Mouse (Mus musculus) midbrain, embryonic 15.5 days (tissue): ENCODE results near the gene BC024978. TPM values are rescaled to one million over a fixed set of nuclear protein-coding genes. Genes with fewer than 3 reads are reported as not detected.
A peak's percentile ranks its signal among the peaks of the same experiment; 100 is the strongest.

Experiments
- ATAC-seq: fragments of 200-750 bp; cut with Nextera tagmentation; replicated peaks from 2 replicates; pipeline ENCODE4 v1.8.0; 2017; ENCODE audit warnings: moderate TSS enrichment
- H3K27ac ChIP-seq: fragments of 300-500 bp; sonication (generic); 2 replicates; pipeline ENCODE4 v1.5.1; 2015; ENCODE audit warnings: mild to moderate bottlenecking, inconsistent platforms
- H3K27me3 ChIP-seq: fragments of 300-500 bp; sonication (generic); replicated peaks from 2 replicates; pipeline ENCODE4 v1.6.1; 2015; ENCODE audit warnings: inconsistent platforms
- H3K36me3 ChIP-seq: fragments of 300-500 bp; sonication (generic); replicated peaks from 2 replicates; pipeline ENCODE4 v1.6.1; 2015; ENCODE audit warnings: inconsistent platforms
- H3K4me1 ChIP-seq: fragments of 300-500 bp; sonication (generic); 2 replicates; pipeline ENCODE4 v1.6.1; 2015; ENCODE audit warnings: inconsistent platforms
- H3K4me2 ChIP-seq: fragments of 300-500 bp; sonication (generic); 2 replicates; pipeline ENCODE4 v1.6.1; 2015; ENCODE audit warnings: inconsistent platforms, mild to moderate bottlenecking, moderate library complexity
- H3K4me3 ChIP-seq: fragments of 300-500 bp; sonication (generic); 2 replicates; pipeline ENCODE4 v1.5.1; 2015; ENCODE audit warnings: mild to moderate bottlenecking, inconsistent platforms
- H3K9ac ChIP-seq: fragments of 300-500 bp; sonication (generic); 2 replicates; pipeline ENCODE4 v1.6.1; 2015; ENCODE audit warnings: mild to moderate bottlenecking, inconsistent platforms
- H3K9me3 ChIP-seq: fragments of 300-500 bp; sonication (generic); 2 replicates; pipeline ENCODE4 v1.6.1; 2016; ENCODE audit warnings: inconsistent platforms
- WGBS: fragments of 180-500 bp; shearing (Covaris S2); methylation state at CpG from one replicate; pipeline ENCODE4 v1.1.7; 2015; ENCODE audit warnings: mixed read lengths; 5-methylcytosine and 5-hydroxymethylcytosine counted together
- polyA plus RNA-seq: library from polyadenylated mRNA; unstranded; fragments of >200 nt; fragmentation: Nextera tagmentation; extraction: Ambion mirVana; gene quantifications from 2 replicates; pipeline ENCODE4 v1.2.1, GENCODE M21; 2015

BC024978 gene
- polyA plus RNA-seq, 1 experiment from 2014 or later, result 3.7 TPM

- H3K4me2 ChIP-seq, result no peak overlapping the region
- H3K27ac ChIP-seq, result no peak overlapping the region
- H3K9ac ChIP-seq, result no peak overlapping the region
- no peaks in the 10 kb centered on the region; the same call in 1 of the 2 replicates for H3K36me3 ChIP-seq
- peaks cover 18% of the 10 kb centered on the region for H3K4me1 ChIP-seq
- H3K27me3 ChIP-seq, result no peaks in the 10 kb centered on the region
- 95% methylated on average over 8 of the region's 8 CpGs for WGBS
- no peak overlapping the region for H3K4me3 ChIP-seq
- no peak for ATAC-seq
- no peaks in the 10 kb centered on the region for H3K9me3 ChIP-seq
Observed at GRCm38 (mm10) chr7:27198779-27199178, 3.2 kb downstream of the BC024978 start.

DNA sequence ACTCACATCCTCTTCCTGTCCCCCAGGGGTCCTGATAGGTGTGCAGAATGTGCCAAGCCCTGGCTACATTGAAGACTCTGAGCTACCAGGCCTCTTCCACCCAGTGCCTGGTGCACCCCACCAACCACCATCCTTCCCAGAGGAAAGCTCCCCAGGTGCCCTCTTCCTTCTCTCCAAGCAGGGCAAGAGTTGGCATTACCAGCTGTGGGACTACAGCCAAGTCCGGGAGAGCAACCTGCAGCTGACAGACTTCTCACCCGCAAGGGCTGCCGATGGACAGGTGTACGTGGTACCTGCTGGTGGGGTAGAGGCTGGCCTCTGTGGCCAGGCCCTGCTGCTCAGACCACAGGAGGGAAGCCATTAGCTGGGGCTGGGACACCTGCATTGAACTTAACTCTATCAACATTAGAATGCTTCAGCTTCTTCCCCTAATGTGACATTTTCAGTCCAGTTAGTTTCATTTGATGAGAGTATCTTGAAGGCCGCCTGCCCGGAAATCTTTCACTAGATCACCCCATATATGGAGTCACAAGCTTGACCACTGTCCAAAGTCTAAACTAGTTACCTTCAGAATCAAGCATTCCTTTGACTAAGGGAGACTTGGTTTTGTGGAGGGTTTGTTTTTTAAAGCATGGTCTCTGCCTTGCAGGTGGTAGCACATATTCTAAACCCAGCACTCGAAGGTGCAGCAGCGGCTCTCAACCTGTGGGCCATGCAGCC, 8.3 kb downstream of the BC024978 start:
- Histone ChIP-seq H3K36me3 (peaks cover 18% of the 10 kb centered on the region), H3K9me3 (no peaks in the 10 kb centered on the region), H3K27ac (no peak overlapping the region), H3K4me1 (no peaks in the 10 kb centered on the region), H3K4me2 (no peak overlapping the region), H3K27me3 (no peaks in the 10 kb centered on the region), H3K4me3 (no peak overlapping the region), H3K9ac (no peak overlapping the region)
- 97% methylated on average over 8 of the region's 8 CpGs for WGBS
- ATAC-seq, result no peak

- H3K36me3 ChIP-seq, result peaks cover 61% of the 10 kb centered on the region
- no peak overlapping the region for H3K27ac ChIP-seq
- no peak overlapping the region for H3K9ac ChIP-seq
- H3K27me3 ChIP-seq, result no peaks in the 10 kb centered on the region
- 92% methylated on average over 2 of the region's 2 CpGs for WGBS
- no peak for ATAC-seq
- no peaks in the 10 kb centered on the region for H3K9me3 ChIP-seq
- no peaks in the 10 kb centered on the region for H3K4me1 ChIP-seq
- H3K4me2 ChIP-seq, result no peak overlapping the region
- H3K4me3 ChIP-seq, result no peak overlapping the region
Observed at GRCm38 (mm10) chr7:27212626-27213025, 17.0 kb downstream of the BC024978 start.

GRCm38 (mm10) chr7:27218586-27218985, 23.0 kb downstream of the BC024978 start:
- H3K4me3 ChIP-seq, result no peak overlapping the region
- no peak overlapping the region for H3K4me2 ChIP-seq
- peaks cover 4% of the 10 kb centered on the region for H3K4me1 ChIP-seq
- no peak overlapping the region for H3K9ac ChIP-seq
- H3K27ac ChIP-seq, result no peak overlapping the region
- no peak for ATAC-seq
- 89% methylated on average over 7 of the region's 7 CpGs for WGBS
- H3K36me3 ChIP-seq, result peaks cover 29% of the 10 kb centered on the region; the same call in 1 of the 2 replicates
- H3K27me3 ChIP-seq, result no peaks in the 10 kb centered on the region
- H3K9me3 ChIP-seq, result no peaks in the 10 kb centered on the region

GRCm38 (mm10) chr7:27219937-27220336, 24.4 kb downstream of the BC024978 start:
- Histone ChIP-seq H3K4me2 (no peak overlapping the region), H3K4me1 (peaks cover 17% of the 10 kb centered on the region), H3K27ac (no peak overlapping the region), H3K9me3 (no peaks in the 10 kb centered on the region), H3K4me3 (no peak overlapping the region), H3K36me3 (peaks cover 20% of the 10 kb centered on the region; the same call in 1 of the 2 replicates), H3K9ac (no peak overlapping the region), H3K27me3 (no peaks in the 10 kb centered on the region)
- 82% methylated on average over 11 of the region's 11 CpGs for WGBS
- no peak for ATAC-seq

DNA sequence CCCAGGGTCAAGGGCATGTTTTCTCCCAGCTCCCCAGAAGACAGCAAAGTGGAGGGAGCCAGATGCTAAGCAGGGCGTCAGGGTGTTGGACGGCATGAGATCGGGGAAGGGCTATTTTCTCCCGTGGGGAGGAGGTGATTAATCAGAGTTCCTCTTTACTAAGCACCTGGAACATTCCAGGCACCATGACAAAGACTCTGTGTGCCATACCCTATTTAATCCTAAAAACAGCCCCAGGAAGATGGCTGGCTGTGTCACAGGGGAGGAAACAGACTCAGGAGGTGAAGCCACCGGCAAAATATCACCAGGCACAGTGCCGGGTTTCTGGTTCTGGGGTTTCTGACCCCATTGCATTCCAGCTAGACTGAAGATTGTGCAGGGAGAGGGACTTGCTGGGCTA, 26.4 kb downstream of the BC024978 start:
- peaks cover 37% of the 10 kb centered on the region for H3K4me1 ChIP-seq
- no peak overlapping the region for H3K27ac ChIP-seq
- WGBS, result 88% methylated on average over 6 of the region's 6 CpGs
- H3K36me3 ChIP-seq, result peaks cover 7% of the 10 kb centered on the region; the same call in 1 of the 2 replicates
- no peak overlapping the region for H3K4me3 ChIP-seq
- H3K9me3 ChIP-seq, result no peaks in the 10 kb centered on the region
- no peaks in the 10 kb centered on the region for H3K27me3 ChIP-seq
- H3K9ac ChIP-seq, result no peak overlapping the region
- no peak overlapping the region for H3K4me2 ChIP-seq
- ATAC-seq, result no peak

DNA sequence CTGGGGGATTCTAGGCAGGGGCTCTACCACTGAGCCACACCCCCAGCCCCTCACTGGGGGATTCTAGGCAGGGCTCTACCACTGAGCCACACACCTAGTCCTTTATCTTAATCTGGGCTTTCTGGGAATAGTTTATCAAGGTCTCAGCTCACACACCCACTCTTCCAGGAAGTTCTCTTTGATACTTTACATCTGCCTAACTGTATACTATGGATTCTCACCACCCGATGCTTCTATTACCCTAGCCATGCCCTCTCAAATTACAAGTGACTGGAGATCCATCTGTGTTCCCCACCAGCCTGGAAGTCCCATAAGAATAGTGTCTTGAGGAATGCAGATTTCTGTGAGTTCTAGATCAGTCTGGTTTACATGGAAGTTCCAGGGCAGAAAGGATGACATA, 27.0 kb downstream of the BC024978 start:
- peaks cover 43% of the 10 kb centered on the region for H3K4me1 ChIP-seq
- no peak overlapping the region for H3K9ac ChIP-seq
- no peaks in the 10 kb centered on the region for H3K27me3 ChIP-seq
- no peak overlapping the region for H3K4me3 ChIP-seq
- WGBS, result 95% methylated on average over 1 of the region's 1 CpGs
- no peak for ATAC-seq
- H3K9me3 ChIP-seq, result no peaks in the 10 kb centered on the region
- no peak overlapping the region for H3K27ac ChIP-seq
- no peak overlapping the region for H3K4me2 ChIP-seq
- 0 out of 2 replicates have a peak, but pooled peaks cover 5% of the 10 kb centered on the region for H3K36me3 ChIP-seq

- WGBS, result 75% methylated on average over 11 of the region's 11 CpGs
Observed at GRCm38 (mm10) chr7:27224877-27225575, 29.4 kb downstream of the BC024978 start.

DNA sequence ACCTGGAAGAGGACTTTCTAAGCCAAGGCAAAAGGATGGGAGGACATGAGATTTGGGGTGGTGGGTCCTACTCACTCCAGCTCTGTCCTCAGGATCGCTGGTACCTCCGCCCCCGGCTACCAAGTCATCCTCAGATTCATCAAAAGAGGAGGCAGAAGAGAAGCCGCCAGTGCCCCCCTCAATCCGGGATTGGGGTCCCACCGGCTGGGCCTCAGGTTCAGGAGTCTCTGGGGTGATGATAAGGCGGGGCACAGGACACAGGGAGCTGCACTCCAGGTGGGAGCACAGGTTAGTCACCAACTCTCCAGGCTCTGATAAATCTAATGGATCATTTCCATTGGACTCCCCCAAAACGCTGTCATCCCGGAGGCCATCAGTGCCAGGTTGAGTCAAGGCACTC, 31.7 kb downstream of the BC024978 start:
- Histone ChIP-seq H3K9ac (peak overlapping the region; percentile 88), H3K9me3 (no peaks in the 10 kb centered on the region), H3K27ac (no peak overlapping the region), H3K27me3 (no peaks in the 10 kb centered on the region), H3K4me1 (peaks cover 51% of the 10 kb centered on the region), H3K36me3 (no peaks in the 10 kb centered on the region), H3K4me3 (peak overlapping the region; percentile 87), H3K4me2 (peak overlapping the region; percentile 86)
- no peak for ATAC-seq
- WGBS, result 30% methylated on average over 9 of the region's 9 CpGs

More at GRCm38 (mm10) chr7:27224877-27225575, 29.4 kb downstream of the BC024978 start:
- no peaks in the 10 kb centered on the region for H3K27me3 ChIP-seq
- peaks cover 51% of the 10 kb centered on the region for H3K4me1 ChIP-seq
- H3K4me2 ChIP-seq, result peak overlapping the region; percentile 86
- no peak for ATAC-seq
- no peaks in the 10 kb centered on the region for H3K36me3 ChIP-seq
- no peak overlapping the region for H3K27ac ChIP-seq
- H3K4me3 ChIP-seq, result peak overlapping the region; percentile 12
- no peaks in the 10 kb centered on the region for H3K9me3 ChIP-seq
- H3K9ac ChIP-seq, result peak overlapping the region; percentile 88

DNA sequence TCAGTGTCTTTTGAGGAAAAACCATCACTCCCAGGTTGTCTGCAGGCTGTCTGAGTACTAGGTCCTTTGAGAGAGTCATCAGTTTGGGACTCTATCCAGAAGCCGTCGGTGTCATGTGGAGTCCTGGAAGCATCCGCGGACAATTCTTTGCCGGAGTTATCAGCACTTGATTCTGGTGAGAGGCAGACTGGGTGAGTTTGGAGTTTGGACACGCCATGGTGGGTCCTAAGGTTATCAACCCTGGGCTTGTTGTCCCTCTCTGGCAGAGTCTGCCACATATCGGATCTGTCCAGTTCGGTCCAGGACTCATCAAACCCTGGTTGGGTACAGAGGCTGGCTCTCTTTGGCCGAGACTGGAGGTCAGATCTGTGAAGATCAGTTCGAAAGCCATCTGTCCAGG, 32.1 kb downstream of the BC024978 start:
- peak; percentile 6 for ATAC-seq
- peak overlapping the region; percentile 88 for H3K9ac ChIP-seq
- no peaks in the 10 kb centered on the region for H3K9me3 ChIP-seq
- no peaks in the 10 kb centered on the region for H3K27me3 ChIP-seq
- 2% methylated on average over 10 of the region's 10 CpGs for WGBS
- H3K27ac ChIP-seq, result peak overlapping the region; percentile 90
- no peaks in the 10 kb centered on the region for H3K36me3 ChIP-seq
- peaks cover 51% of the 10 kb centered on the region for H3K4me1 ChIP-seq
- peak overlapping the region; percentile 87 for H3K4me3 ChIP-seq
- peak overlapping the region; percentile 86 for H3K4me2 ChIP-seq

- H3K9me3 ChIP-seq, result no peaks in the 10 kb centered on the region
- ATAC-seq, result peak; percentile 80
- no peaks in the 10 kb centered on the region for H3K36me3 ChIP-seq
- WGBS, result under 1% methylated on average over 49 of the region's 49 CpGs
- peaks cover 51% of the 10 kb centered on the region for H3K4me1 ChIP-seq
- H3K27me3 ChIP-seq, result no peaks in the 10 kb centered on the region
- H3K4me2 ChIP-seq, result peak within 1 kb of the TSS; percentile 86
- peak within 1 kb of the TSS; percentile 88 for H3K9ac ChIP-seq
- peak within 1 kb of the TSS; percentile 87 for H3K4me3 ChIP-seq
- H3K27ac ChIP-seq, result peak within 1 kb of the TSS; percentile 90
Observed at GRCm38 (mm10) chr7:27228281-27228821, 32.8 kb downstream of the BC024978 start, which contains the start of gene Itpkc. Gene Itpkc (minus strand): TSS chr7:27228661.

- Histone ChIP-seq H3K27ac (peak overlapping the region; percentile 90), H3K9ac (peak overlapping the region; percentile 88), H3K27me3 (no peaks in the 10 kb centered on the region), H3K36me3 (no peaks in the 10 kb centered on the region), H3K4me3 (peak overlapping the region; percentile 87), H3K4me1 (peaks cover 51% of the 10 kb centered on the region), H3K4me2 (peak overlapping the region; percentile 86), H3K9me3 (no peaks in the 10 kb centered on the region)
- ATAC-seq, result no peak
- WGBS, result 16% methylated on average over 6 of the region's 6 CpGs
Observed at GRCm38 (mm10) chr7:27228865-27229264, 33.3 kb downstream of the BC024978 start.
